In genomic region chr10:93520994-93521393, GRCm38 (mm10) we compare ENCODE assay signal across 16 mouse cellular contexts. TPM values are rescaled to one million over a fixed set of nuclear protein-coding genes. Genes with fewer than 3 reads are reported as not detected.
"Had no signal": no experiment of that assay in that cellular context is flagged by ENCODE, and none has a peak within 500 bp of the region (broad histone marks: within the 10 kb centered on the region; RNA-seq: fewer than 3 reads in every experiment).

No protein-coding gene starts in this region.

- H3K27ac ChIP-seq: limb, embryonic 12.5 days; lung, embryonic 15.5 days; macrophage; midbrain, embryonic 13.5 days had no signal

- H3K4me1 ChIP-seq: limb, embryonic 12.5 days; midbrain, embryonic 13.5 days had no signal

- H3K4me3 ChIP-seq: limb, embryonic 12.5 days; lung, embryonic 15.5 days; midbrain, embryonic 13.5 days had no signal

- H3K9ac ChIP-seq: limb, embryonic 12.5 days; lung, embryonic 15.5 days; midbrain, embryonic 13.5 days had no signal

- DNase-seq: kidney, adult 18-20 months; kidney, postnatal 10 days; kidney, postnatal 4 days; liver; lung, postnatal 14 days; thymus, adult 18-20 months; thymus, postnatal 14 days had no signal

- H3K36me3 ChIP-seq: limb, embryonic 12.5 days; lung, embryonic 15.5 days; midbrain, embryonic 13.5 days had no signal

- ATAC-seq: midbrain, embryonic 13.5 days had no signal

- H3K27me3 ChIP-seq: limb, embryonic 12.5 days; lung, embryonic 15.5 days; midbrain, embryonic 13.5 days had no signal

RNA-seq across cellular contexts. Expression of gene Amdhd1, which starts 18.8 kb away (rescaled TPM):
- total RNA-seq: midbrain, postnatal 0 days had no signal
- polyA plus RNA-seq: neural tube, embryonic 14.5 days had no signal

RNA-seq across cellular contexts. Expression of gene Ccdc38, which starts 19.4 kb away (rescaled TPM):
- total RNA-seq: layer of hippocampus, postnatal 14 days; left cerebral cortex, adult 18-20 months had no signal
- polyA plus RNA-seq: macrophage had no signal

RNA-seq across cellular contexts. Expression of gene Hal, which starts 32.4 kb away (rescaled TPM):
- total RNA-seq: left cerebral cortex, adult 18-20 months had no signal
- polyA plus RNA-seq: kidney, embryonic 14.5 days; limb, embryonic 12.5 days; lung, embryonic 15.5 days had no signal
